Mouse (Mus musculus): Measurements from ENCODE around the gene Zswim3. TPM values are rescaled to one million over a fixed set of nuclear protein-coding genes. Genes with fewer than 3 reads are reported as not detected.

The Zswim3 gene
- total RNA-seq (2021): 1 to 10 TPM; 8.9 to 9.4 TPM
- long read RNA-seq, transcript Zswim3-201 (2 exons, 2,708 nt): major isoform, 9 of 10 reads
- long read RNA-seq, partial matches to known transcripts: 0 of 10 reads
- long read RNA-seq, other reads (novel, unspliced or antisense): 1 of 10 reads

GRCm38 (mm10) chr2:164804533-164805331, at the start of gene Zswim3, which contains the start of gene Acot8:
Gene Zswim3 (plus strand): TSS chr2:164805098.
Gene Acot8 (minus strand): TSS chr2:164804882.
- DNase-seq (ENCODE audit: low spot score in 2 of 2): peak; percentile 100

GRCm38 (mm10) chr2:164757841-164758240, 47.1 kb upstream of the Zswim3 start:
- DNase-seq (ENCODE audit: low spot score in 2 of 2): no peak

GRCm38 (mm10) chr2:164758692-164759091, 46.2 kb upstream of the Zswim3 start:
- DNase-seq (ENCODE audit: low spot score in 2 of 2): no peak

- DNase-seq (ENCODE audit: low spot score in 2 of 2): no peak
These were observed 44.7 kb upstream of the Zswim3 start for GRCm38 (mm10) chr2:164760059-164760833.

- no peak for DNase-seq (ENCODE audit: low spot score in 2 of 2)
These were observed 43.4 kb upstream of the Zswim3 start for GRCm38 (mm10) chr2:164761502-164761901.

DNA sequence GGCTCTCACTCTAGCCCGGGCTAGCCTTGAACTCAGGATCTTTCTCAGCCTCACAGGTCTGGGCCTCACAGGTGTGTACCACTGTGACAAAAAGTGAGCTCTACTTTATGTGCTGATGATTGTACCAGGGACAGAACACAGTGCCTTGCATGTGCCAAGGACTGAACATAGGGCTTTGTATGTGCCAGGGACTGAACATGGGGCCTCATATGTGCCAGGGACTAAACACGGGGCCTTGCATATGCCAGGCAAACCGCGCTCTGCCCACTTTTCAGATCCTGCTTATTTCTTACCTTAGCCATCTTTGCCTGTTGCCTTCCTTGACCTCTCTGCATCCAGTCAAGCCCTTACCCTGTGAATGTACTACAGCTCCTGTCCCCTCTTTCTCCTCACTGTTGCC, 42.9 kb upstream of the Zswim3 start:
- DNase-seq (ENCODE audit: low spot score in 2 of 2): no peak

- DNase-seq (ENCODE audit: low spot score in 2 of 2): no peak
These were observed 42.3 kb upstream of the Zswim3 start for GRCm38 (mm10) chr2:164762593-164762992.

- DNase-seq (ENCODE audit: low spot score in 2 of 2): no peak
These were observed 39.1 kb upstream of the Zswim3 start for GRCm38 (mm10) chr2:164765841-164766240.

DNA sequence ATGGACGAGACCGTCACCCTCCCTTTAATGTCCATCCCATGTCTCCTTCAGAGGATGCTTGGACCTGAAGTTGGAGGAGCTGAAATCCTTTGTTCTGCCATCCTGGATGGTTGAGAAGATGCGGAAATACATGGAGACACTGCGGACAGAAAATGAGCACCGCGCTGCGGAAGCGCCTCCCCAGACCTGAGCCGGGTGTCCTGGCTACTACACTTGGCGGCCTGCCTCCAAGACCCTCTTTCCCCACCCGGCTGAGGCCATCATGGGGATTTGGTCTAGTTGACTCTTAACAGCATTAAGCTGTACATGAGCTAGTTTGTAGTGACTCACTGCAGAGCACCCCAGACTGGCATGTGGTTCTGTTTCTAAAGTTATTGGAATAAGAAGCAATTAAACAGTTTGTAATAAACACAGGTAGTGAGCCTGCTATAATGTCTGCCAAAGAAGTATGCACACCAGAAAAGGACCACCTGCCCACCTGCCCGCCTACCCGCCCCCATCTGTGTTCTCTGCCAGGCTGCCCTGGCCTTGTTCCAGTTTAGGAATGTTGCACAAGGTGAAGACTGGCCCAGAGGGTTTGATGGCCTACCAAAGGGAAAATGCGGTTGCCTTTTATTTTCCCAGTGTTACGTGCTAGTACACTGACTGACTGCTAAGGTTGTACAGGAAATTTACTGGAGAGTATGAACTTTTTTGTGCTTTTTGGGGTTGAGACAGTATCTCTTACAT, 36.9 kb upstream of the Zswim3 start:
- DNase-seq (ENCODE audit: low spot score in 2 of 2): peak in 1 of 2 experiments; percentile 33

DNA sequence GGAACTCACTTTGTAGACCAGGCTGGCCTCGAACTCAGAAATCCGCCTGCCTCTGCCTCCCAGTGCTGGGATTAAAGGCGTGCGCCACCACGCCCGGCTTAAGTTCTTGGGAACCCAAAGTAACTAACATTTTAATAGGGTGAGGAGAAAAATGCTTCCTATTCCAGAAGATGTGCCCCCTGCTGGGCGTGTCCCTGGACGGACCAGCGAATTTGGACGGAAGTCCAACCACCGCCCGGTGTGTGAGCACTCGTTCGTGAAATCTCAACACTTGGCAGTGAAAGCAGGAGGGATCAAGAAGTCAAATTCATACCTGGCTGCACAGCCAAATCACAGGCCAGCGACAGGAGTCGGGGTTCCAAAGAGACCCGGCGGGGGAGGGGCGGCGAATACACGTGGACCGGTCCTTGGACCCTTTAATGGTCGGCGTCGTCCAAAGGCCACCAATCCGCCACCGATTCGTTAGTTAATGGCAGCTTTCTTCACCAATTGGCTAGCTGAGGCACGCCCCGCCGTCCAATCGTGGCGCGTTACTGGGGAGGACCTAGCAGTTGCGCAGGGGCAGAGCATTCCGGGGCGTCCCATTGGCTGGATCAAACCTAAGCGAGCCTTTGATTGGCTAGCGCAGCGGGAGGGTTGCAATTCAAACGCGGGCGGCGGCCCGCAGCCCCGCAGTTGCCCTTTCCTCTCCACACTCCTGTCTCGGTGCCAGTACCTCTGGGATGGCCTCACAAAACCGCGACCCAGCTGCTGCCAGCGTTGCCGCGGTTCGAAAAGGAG, 35.5 kb upstream of the Zswim3 start, which contains the start of gene Ube2c:
Ube2c (plus strand) TSS at position 641 of the 780 bp plus-strand sequence.
- DNase-seq (ENCODE audit: low spot score in 2 of 2): peak; percentile 98 to 99

- DNase-seq (ENCODE audit: low spot score in 2 of 2): no peak
These were observed 34.6 kb upstream of the Zswim3 start for GRCm38 (mm10) chr2:164770279-164770678.

- no peak for DNase-seq (ENCODE audit: low spot score in 2 of 2)
These were observed 33.8 kb upstream of the Zswim3 start for GRCm38 (mm10) chr2:164771123-164771522.

DNA sequence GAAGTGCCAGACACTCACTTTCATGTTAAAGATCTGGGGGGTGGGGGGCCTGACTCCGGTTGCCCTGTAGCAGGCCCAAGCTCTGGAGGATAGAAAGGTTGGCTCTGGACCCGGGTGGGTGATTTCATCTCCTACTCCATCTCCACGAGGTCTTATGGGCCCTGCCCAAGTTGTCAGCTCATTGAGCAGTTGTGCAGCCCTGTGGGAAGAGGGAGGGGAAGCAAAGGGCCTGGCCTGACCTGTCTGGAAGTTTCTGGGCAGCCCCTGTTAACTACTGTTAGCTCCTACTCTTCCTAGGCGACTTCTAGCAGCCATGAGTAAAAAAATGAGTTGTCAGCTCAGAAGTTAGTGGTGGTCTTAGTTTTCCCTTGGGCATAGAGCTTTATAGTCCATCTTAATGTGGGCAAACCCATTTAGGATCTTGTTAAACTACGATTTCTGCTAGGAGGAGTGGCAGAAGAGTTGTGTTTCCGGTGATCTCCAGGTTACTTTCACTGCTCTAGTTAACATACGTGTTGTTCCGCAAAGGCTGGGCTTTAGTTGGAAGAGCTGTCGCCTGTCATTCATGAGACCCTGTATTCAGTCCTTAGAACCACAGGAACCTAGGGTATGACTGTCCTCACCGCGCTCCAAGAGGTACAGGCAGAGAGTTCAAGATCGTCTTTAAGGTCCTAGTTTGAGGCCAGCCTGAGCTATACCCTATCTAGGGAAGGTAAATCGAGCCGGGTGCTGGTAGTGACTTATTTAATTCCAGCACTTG, 31.5 kb upstream of the Zswim3 start:
- no peak for DNase-seq (ENCODE audit: low spot score in 2 of 2)

DNA sequence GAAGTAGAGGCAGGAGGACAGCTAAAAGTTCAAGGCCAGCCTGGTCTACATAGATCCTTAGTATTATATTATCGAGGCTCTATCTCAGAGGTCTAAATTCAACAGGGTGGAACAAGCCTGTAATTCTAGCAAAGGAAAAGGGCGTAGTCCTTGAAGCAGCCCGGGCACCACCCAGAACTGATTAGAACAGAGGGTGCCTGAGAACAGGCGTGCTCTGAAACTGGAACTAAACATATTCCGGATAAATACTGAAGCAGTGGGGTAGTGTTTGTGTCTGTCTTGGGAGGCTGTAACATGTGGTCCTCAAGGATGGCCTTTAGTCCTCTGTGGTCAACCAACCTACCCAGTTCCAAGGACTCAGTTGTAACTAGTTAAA, 30.9 kb upstream of the Zswim3 start:
- no peak for DNase-seq (ENCODE audit: low spot score in 2 of 2)

- DNase-seq (ENCODE audit: low spot score in 2 of 2): no peak
These were observed 28.8 kb upstream of the Zswim3 start for GRCm38 (mm10) chr2:164776130-164776529.

DNA sequence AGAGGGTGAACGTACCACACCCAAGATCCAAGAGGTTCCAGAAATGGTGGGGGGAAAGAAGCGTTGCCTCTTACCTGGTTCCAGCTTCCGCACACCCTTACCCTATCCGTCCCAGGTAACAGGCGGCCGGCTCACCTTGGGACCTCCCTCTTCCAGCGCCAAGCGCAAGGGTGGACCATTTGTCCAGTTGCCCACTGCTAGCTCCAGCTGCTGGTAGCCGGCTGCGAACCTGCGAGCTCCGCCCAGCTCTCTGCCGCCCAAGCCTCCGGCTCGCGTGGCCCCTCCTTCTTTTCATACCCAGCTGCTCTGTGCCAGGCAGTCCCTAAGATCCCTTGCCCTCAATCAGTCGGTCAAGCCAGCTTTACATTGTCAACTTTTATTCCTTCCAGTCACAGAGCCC, 28.1 kb upstream of the Zswim3 start:
- no peak for DNase-seq (ENCODE audit: low spot score in 2 of 2)

GRCm38 (mm10) chr2:164777246-164778014, 27.5 kb upstream of the Zswim3 start:
- DNase-seq (ENCODE audit: low spot score in 2 of 2): no peak

GRCm38 (mm10) chr2:164778015-164778287, 26.9 kb upstream of the Zswim3 start:
- no peak for DNase-seq (ENCODE audit: low spot score in 2 of 2)

- DNase-seq (ENCODE audit: low spot score in 2 of 2): no peak
These were observed 26.1 kb upstream of the Zswim3 start for GRCm38 (mm10) chr2:164778809-164779208.

Measured in layer of hippocampus, postnatal 10 days (tissue).